Mouse (Mus musculus): ENCODE results near the gene Serpind1.

- TF ChIP-seq CTCF (IDR thresholded peaks at IDR 0.05) = no peak
- TF ChIP-seq EP300 (IDR thresholded peaks at IDR 0.05) = no peak
Observed at GRCm38 (mm10) chr16:17287103-17287502, 44.1 kb upstream of the Serpind1 start.

All from lung, postnatal 0 days (tissue).